Mouse (Mus musculus): ENCODE data around the gene Gm12355. TPM values are rescaled to one million over a fixed set of nuclear protein-coding genes. Genes with fewer than 3 reads are reported as not detected.

Gene Gm12355
- total RNA-seq, 4 experiments from 2014 or later = 5.1 to 6.1 (median 5.4) TPM

GRCm38 (mm10) chr11:98582551-98583264, 42.8 kb downstream of the Gm12355 start:
- no peak for DNase-seq (ENCODE audit: low spot score in 2 of 2)

GRCm38 (mm10) chr11:98582030-98582388, 43.5 kb downstream of the Gm12355 start:
- DNase-seq (ENCODE audit: low spot score in 2 of 2) = no peak

GRCm38 (mm10) chr11:98581286-98582029, 44.0 kb downstream of the Gm12355 start:
- DNase-seq (ENCODE audit: low spot score in 2 of 2) = no peak

- DNase-seq (ENCODE audit: low spot score in 2 of 2) = no peak
These were observed 45.0 kb downstream of the Gm12355 start for GRCm38 (mm10) chr11:98580301-98581121.

GRCm38 (mm10) chr11:98577776-98578175, 47.7 kb downstream of the Gm12355 start:
- peak in 1 of 2 experiments; percentile 13 for DNase-seq (ENCODE audit: low spot score in 2 of 2)

Other genes starting within 250 kb of the Gm12355 start
- gene Tcap, start 241.8 kb downstream of the Gm12355 start, total RNA-seq (2022) = 1,000 to 10,000 TPM; 3,817 to 5,138 (median 4,616) TPM
- gene Pnmt, start 239.2 kb downstream of the Gm12355 start, total RNA-seq (2022) = 1 to 10 TPM; 2.7 to 6.6 (median 3.8) TPM
- gene Pgap3, start 225.2 kb downstream of the Gm12355 start, total RNA-seq (2022) = 1 to 10 TPM; 1.8 to 2.5 (median 2.2) TPM
- 1 to 10 TPM; 1.3 to 1.5 (median 1.4) TPM for gene Erbb2, start 213.2 kb downstream of the Gm12355 start, total RNA-seq (2022)
- gene Mien1, start 186.7 kb downstream of the Gm12355 start, total RNA-seq (2022) = 10 to 100 TPM; 34.5 to 41.7 (median 37.7) TPM
- gene Grb7, start 179.3 kb downstream of the Gm12355 start, total RNA-seq (2022) = under 1 TPM in 2 of 4 experiments, not detected in 2; 0.11 to 0.29 TPM
- gene Ikzf3, start 79.6 kb downstream of the Gm12355 start, total RNA-seq (2022) = not detected
- not detected for gene Zpbp2, start 74.6 kb downstream of the Gm12355 start, total RNA-seq (2022)
- gene Ormdl3, start 38.3 kb downstream of the Gm12355 start, total RNA-seq (2022) = 10 to 100 TPM; 26.7 to 31.9 (median 28.4) TPM
- not detected for gene Lrrc3c, start 27.4 kb downstream of the Gm12355 start, total RNA-seq (2022)
- 10 to 100 TPM in 1 of 4 experiments, 1 to 10 TPM in 3; 5.5 to 18.2 (median 8.3) TPM for gene Gsdma3, start 699 bp upstream of the Gm12355 start, total RNA-seq (2022)
- under 1 TPM in 3 of 4 experiments, not detected in 1; 0.24 to 0.51 (median 0.25) TPM for gene Gsdma2, start 21.1 kb upstream of the Gm12355 start, total RNA-seq (2022)
- gene Gsdma, start 38.7 kb upstream of the Gm12355 start, total RNA-seq (2022) = 1 to 10 TPM in 1 of 4 experiments, under 1 TPM in 3; 0.24 to 1.4 (median 0.85) TPM
- 100 to 1,000 TPM; 104 to 107 (median 104) TPM for gene Psmd3, start 56.9 kb upstream of the Gm12355 start, total RNA-seq (2022)
- not detected for gene Csf3, start 75.6 kb upstream of the Gm12355 start, total RNA-seq (2022)
- gene Med24, start 103.8 kb upstream of the Gm12355 start, total RNA-seq (2022) = 10 to 100 TPM; 42.2 to 48.4 (median 47.9) TPM
- 10 to 100 TPM; 67.5 to 81.5 (median 76.2) TPM for gene Thra, start 115.0 kb upstream of the Gm12355 start, total RNA-seq (2022)
- 100 to 1,000 TPM in 2 of 4 experiments, 10 to 100 TPM in 2; 83.4 to 175 (median 99.4) TPM for gene Nr1d1, start 149.7 kb upstream of the Gm12355 start, total RNA-seq (2022)
- 10 to 100 TPM; 53.9 to 57.7 (median 55.8) TPM for gene Msl1, start 169.9 kb upstream of the Gm12355 start, total RNA-seq (2022)
- gene Casc3, start 179.2 kb upstream of the Gm12355 start, total RNA-seq (2022) = 10 to 100 TPM; 14.1 to 18.4 (median 15.2) TPM
- gene Rapgefl1, start 211.1 kb upstream of the Gm12355 start, total RNA-seq (2022) = under 1 TPM in 2 of 4 experiments, not detected in 2; 0.08 to 0.29 TPM
- 1 to 10 TPM; 5.0 to 9.1 (median 7.7) TPM for gene Wipf2, start 238.0 kb upstream of the Gm12355 start, total RNA-seq (2022)